Mouse (Mus musculus) liver, postnatal 0 days (tissue): ENCODE measurements around the gene Igfbp6. TPM values are rescaled to one million over a fixed set of nuclear protein-coding genes. Genes with fewer than 3 reads are reported as not detected.

ENCODE experiments used
- ATAC-seq: fragments of 200-750 bp; cut with Nextera tagmentation; 2 replicates; pipeline ENCODE4 v1.8.0; 2017; ENCODE audit warnings: mild to moderate bottlenecking, moderate library complexity
- DNase-seq: peaks from one replicate; pipeline ENCODE4 v3.0.0-alpha.2; 2016
- H3K27ac ChIP-seq: fragments of 300-500 bp; sonication (generic); 2 replicates; pipeline ENCODE4 v1.5.1; 2014; ENCODE audit warnings: antibody characterized with exemption, moderate library complexity, mild to moderate bottlenecking, low read depth
- H3K27me3 ChIP-seq: fragments of 300-500 bp; sonication (generic); 2 replicates; pipeline ENCODE4 v1.6.1; 2014; ENCODE audit warnings: low read length, control low read depth, mixed read lengths; ENCODE audit not compliant: insufficient read depth
- H3K36me3 ChIP-seq: fragments of 300-500 bp; sonication (generic); replicated peaks from 2 replicates; pipeline ENCODE4 v1.6.1; 2014; ENCODE audit warnings: mild to moderate bottlenecking, control low read depth, low read length, moderate library complexity, mixed read lengths; ENCODE audit not compliant: insufficient read depth
- H3K4me1 ChIP-seq: fragments of 300-500 bp; sonication (generic); 2 replicates; pipeline ENCODE4 v1.6.1; 2014; ENCODE audit warnings: antibody characterized with exemption, mild to moderate bottlenecking, control low read depth; ENCODE audit not compliant: insufficient read depth
- H3K4me2 ChIP-seq: fragments of 300-500 bp; sonication (generic); 2 replicates; pipeline ENCODE4 v1.6.1; 2014; ENCODE audit warnings: low read depth, mild to moderate bottlenecking, low read length, moderate library complexity, mixed read lengths
- H3K4me3 ChIP-seq: fragments of 300-500 bp; sonication (generic); 2 replicates; pipeline ENCODE4 v1.5.1; 2014; ENCODE audit warnings: low read depth, low read length
- H3K9ac ChIP-seq: fragments of 300-500 bp; sonication (generic); replicated peaks from 2 replicates; pipeline ENCODE4 v1.6.1; 2014; ENCODE audit warnings: mild to moderate bottlenecking, moderate library complexity
- H3K9me3 ChIP-seq: fragments of 300-500 bp; sonication (generic); 2 replicates; pipeline ENCODE4 v1.6.1; 2016; ENCODE audit warnings: mild to moderate bottlenecking, control low read depth, low read length, mixed read lengths
- CTCF ChIP-seq: sonication (generic); IDR thresholded peaks from 2 replicates; pipeline ENCODE4 v1.5.1; 2016; ENCODE audit warnings: antibody characterized with exemption, low read depth
- EP300 ChIP-seq: IDR thresholded peaks from 2 replicates; pipeline ENCODE4 v1.6.1; 2016; ENCODE audit warnings: antibody characterized with exemption, low read depth, mild to moderate bottlenecking
- WGBS: fragments of 180-500 bp; shearing (Covaris S2); extraction: QIAGEN DNeasy Blood & Tissue Kit; methylation state at CpG from one replicate; pipeline ENCODE4 v1.1.7; 2014; ENCODE audit not compliant: insufficient replicate concordance; 5-methylcytosine and 5-hydroxymethylcytosine counted together
- polyA plus RNA-seq: library from polyadenylated mRNA; unstranded; fragments of >200 nt; fragmentation: Nextera tagmentation; extraction: Ambion mirVana; gene quantifications from 2 replicates; pipeline ENCODE4 v1.2.1, GENCODE M21; 2015

The Igfbp6 gene
- polyA plus RNA-seq, 1 experiment from 2014 or later: 5.9 TPM

- no peak overlapping the region for H3K9ac ChIP-seq
- H3K36me3 ChIP-seq: no peaks in the 10 kb centered on the region
- 0 out of 2 replicates have a peak, but pooled peaks have one; percentile 35 for ATAC-seq
- H3K27ac ChIP-seq: no peak overlapping the region
- 57% methylated on average over 6 of the region's 6 CpGs for WGBS
- H3K4me2 ChIP-seq: no peak overlapping the region
- no peak overlapping the region for H3K4me3 ChIP-seq
- DNase-seq: no peak
- no peaks in the 10 kb centered on the region for H3K9me3 ChIP-seq
- no peaks in the 10 kb centered on the region for H3K4me1 ChIP-seq
- TF ChIP-seq CTCF: no peak
- no peak for TF ChIP-seq EP300
- no peaks in the 10 kb centered on the region for H3K27me3 ChIP-seq
Measured at GRCm38 (mm10) chr15:102167620-102168021, 23.5 kb downstream of the Igfbp6 start.

GRCm38 (mm10) chr15:102169064-102169463 lies 24.9 kb downstream of the Igfbp6 start:
- no peaks in the 10 kb centered on the region for H3K4me1 ChIP-seq
- H3K4me3 ChIP-seq: no peak overlapping the region
- no peak overlapping the region for H3K9ac ChIP-seq
- WGBS: 52% methylated on average over 2 of the region's 2 CpGs
- no peak overlapping the region for H3K27ac ChIP-seq
- H3K4me2 ChIP-seq: no peak overlapping the region
- no peaks in the 10 kb centered on the region for H3K36me3 ChIP-seq
- H3K9me3 ChIP-seq: no peaks in the 10 kb centered on the region
- no peak for DNase-seq
- TF ChIP-seq CTCF (no peak), EP300 (no peak)
- H3K27me3 ChIP-seq: no peaks in the 10 kb centered on the region
- ATAC-seq: no peak

GRCm38 (mm10) chr15:102173581-102173980 lies 29.4 kb downstream of the Igfbp6 start:
- DNase-seq: no peak
- Histone ChIP-seq H3K27me3 (no peaks in the 10 kb centered on the region), H3K4me3 (no peak overlapping the region), H3K36me3 (0 out of 2 replicates have a peak, but pooled peaks cover 6% of the 10 kb centered on the region), H3K9ac (no peak overlapping the region), H3K27ac (no peak overlapping the region), H3K4me2 (no peak overlapping the region), H3K4me1 (peaks cover 9% of the 10 kb centered on the region), H3K9me3 (no peaks in the 10 kb centered on the region)
- WGBS: 65% methylated on average over 3 of the region's 3 CpGs
- no peak for TF ChIP-seq CTCF
- no peak for TF ChIP-seq EP300
- no peak for ATAC-seq

GRCm38 (mm10) chr15:102175736-102176319 lies 31.7 kb downstream of the Igfbp6 start:
- TF ChIP-seq CTCF (no peak), EP300 (no peak)
- ATAC-seq: no peak
- DNase-seq: no peak
- no peak overlapping the region for H3K4me3 ChIP-seq
- peaks cover 10% of the 10 kb centered on the region for H3K4me1 ChIP-seq
- 0 out of 2 replicates have a peak, but pooled peaks cover 6% of the 10 kb centered on the region for H3K36me3 ChIP-seq
- no peaks in the 10 kb centered on the region for H3K9me3 ChIP-seq
- H3K27ac ChIP-seq: no peak overlapping the region
- no peaks in the 10 kb centered on the region for H3K27me3 ChIP-seq
- no peak overlapping the region for H3K4me2 ChIP-seq
- 80% methylated on average over 16 of the region's 16 CpGs for WGBS
- H3K9ac ChIP-seq: no peak overlapping the region

GRCm38 (mm10) chr15:102176571-102177316 lies 32.6 kb downstream of the Igfbp6 start:
- H3K36me3 ChIP-seq: 0 out of 2 replicates have a peak, but pooled peaks cover 6% of the 10 kb centered on the region
- WGBS: 59% methylated on average over 7 of the region's 7 CpGs
- no peak overlapping the region for H3K4me2 ChIP-seq
- DNase-seq (no peak), ATAC-seq (peak; percentile 35; the same call in 1 of the 2 replicates)
- TF ChIP-seq CTCF (no peak), EP300 (no peak)
- H3K27me3 ChIP-seq: no peaks in the 10 kb centered on the region
- peaks cover 10% of the 10 kb centered on the region for H3K4me1 ChIP-seq
- H3K27ac ChIP-seq: 0 out of 2 replicates have a peak overlapping the region, but pooled peaks have one; percentile 4
- H3K4me3 ChIP-seq: no peak overlapping the region
- H3K9ac ChIP-seq: no peak overlapping the region
- no peaks in the 10 kb centered on the region for H3K9me3 ChIP-seq

GRCm38 (mm10) chr15:102177417-102177816 lies 33.3 kb downstream of the Igfbp6 start:
- no peak overlapping the region for H3K9ac ChIP-seq
- no peak overlapping the region for H3K4me2 ChIP-seq
- ATAC-seq (peak; percentile 36), DNase-seq (no peak)
- TF ChIP-seq EP300 (no peak), CTCF (no peak)
- no peaks in the 10 kb centered on the region for H3K27me3 ChIP-seq
- no peaks in the 10 kb centered on the region for H3K9me3 ChIP-seq
- H3K4me3 ChIP-seq: no peak overlapping the region
- 0 out of 2 replicates have a peak, but pooled peaks cover 6% of the 10 kb centered on the region for H3K36me3 ChIP-seq
- H3K4me1 ChIP-seq: peaks cover 10% of the 10 kb centered on the region
- WGBS: 71% methylated on average over 8 of the region's 8 CpGs
- peak overlapping the region; percentile 4 for H3K27ac ChIP-seq
